Mouse (Mus musculus): ENCODE measurements around the gene Gas7. TPM values are rescaled to one million over a fixed set of nuclear protein-coding genes. Genes with fewer than 3 reads are reported as not detected.

Gas7 gene
- total RNA-seq, 1 experiment = 2.4 TPM

GRCm38 (mm10) chr11:67552400-67552799 lies 97.2 kb downstream of the Gas7 start:
- Histone ChIP-seq H3K9ac (ENCODE audit: insufficient read depth, low read depth, low read length, poor library complexity, severe bottlenecking) (no peak overlapping the region), H3K4me3 (ENCODE audit: insufficient read depth in 1 of 2, low read depth in 1 of 2, low read length in 2 of 2, poor library complexity in 1 of 2, severe bottlenecking in 1 of 2) (no peak overlapping the region), H3K36me3 (ENCODE audit: control insufficient read depth, insufficient read depth, low read length, poor library complexity, severe bottlenecking) (no peaks in the 10 kb centered on the region), H3K4me1 (ENCODE audit: control insufficient read depth in 2 of 2, insufficient read depth in 2 of 2, low read length in 2 of 2, poor library complexity in 1 of 2) (peaks cover 0 to 6% of the 10 kb centered on the region in 2 experiments; a peak in 2 of 4 replicates), H3K9me3 (ENCODE audit: control insufficient read depth, insufficient read depth, low read depth, low read length) (no peaks in the 10 kb centered on the region), H3K27ac (ENCODE audit: insufficient read depth, low read depth, low read length, poor library complexity, severe bottlenecking) (no peak overlapping the region)
- in situ Hi-C loops (cut with MboI; ENCODE audit: low sequenced_read_pairs in 2 of 2, unreplicated experiment in 2 of 2) = no loop called here
- TF ChIP-seq MAFK (IDR thresholded peaks at IDR 0.05; ENCODE audit: insufficient read depth, low read depth, low read length) (no peak), HCFC1 (IDR thresholded peaks at IDR 0.05; ENCODE audit: borderline replicate concordance, insufficient read depth, low read length) (no peak), ZC3H11A (IDR thresholded peaks at IDR 0.05; ENCODE audit: borderline replicate concordance, low read depth, low read length) (no peak), CHD2 (IDR thresholded peaks at IDR 0.05; ENCODE audit: low read depth, low read length) (no peak), ZNF384 (IDR thresholded peaks at IDR 0.05; ENCODE audit: low read depth, low read length) (no peak)
- no peak for DNase-seq (ENCODE audit: low read depth, low spot score)

GRCm38 (mm10) chr11:67554276-67554675 lies 99.0 kb downstream of the Gas7 start:
- H3K9ac ChIP-seq (ENCODE audit: insufficient read depth, low read depth, low read length, poor library complexity, severe bottlenecking) = no peak overlapping the region
- DNase-seq (ENCODE audit: low read depth, low spot score) = no peak
- no peak overlapping the region for H3K27ac ChIP-seq (ENCODE audit: insufficient read depth, low read depth, low read length, poor library complexity, severe bottlenecking)
- peaks cover 0 to 6% of the 10 kb centered on the region in 2 experiments; a peak in 2 of 4 replicates for H3K4me1 ChIP-seq (ENCODE audit: control insufficient read depth in 2 of 2, insufficient read depth in 2 of 2, low read length in 2 of 2, poor library complexity in 1 of 2)
- in situ Hi-C loops (cut with MboI; ENCODE audit: low sequenced_read_pairs in 2 of 2, unreplicated experiment in 2 of 2) = no loop called here
- H3K4me3 ChIP-seq (ENCODE audit: insufficient read depth in 1 of 2, low read depth in 1 of 2, low read length in 2 of 2, poor library complexity in 1 of 2, severe bottlenecking in 1 of 2) = no peak overlapping the region
- TF ChIP-seq HCFC1 (IDR thresholded peaks at IDR 0.05; ENCODE audit: borderline replicate concordance, insufficient read depth, low read length) = no peak
- no peak for TF ChIP-seq ZNF384 (IDR thresholded peaks at IDR 0.05; ENCODE audit: low read depth, low read length)
- TF ChIP-seq ZC3H11A (IDR thresholded peaks at IDR 0.05; ENCODE audit: borderline replicate concordance, low read depth, low read length) = no peak
- H3K36me3 ChIP-seq (ENCODE audit: control insufficient read depth, insufficient read depth, low read length, poor library complexity, severe bottlenecking) = no peaks in the 10 kb centered on the region
- no peaks in the 10 kb centered on the region for H3K9me3 ChIP-seq (ENCODE audit: control insufficient read depth, insufficient read depth, low read depth, low read length)

- in situ Hi-C loops (cut with MboI; ENCODE audit: low sequenced_read_pairs in 2 of 2, unreplicated experiment in 2 of 2) = no loop called here
- TF ChIP-seq ZC3H11A (IDR thresholded peaks at IDR 0.05; ENCODE audit: borderline replicate concordance, low read depth, low read length) (no peak), MAFK (IDR thresholded peaks at IDR 0.05; ENCODE audit: insufficient read depth, low read depth, low read length) (no peak), HCFC1 (IDR thresholded peaks at IDR 0.05; ENCODE audit: borderline replicate concordance, insufficient read depth, low read length) (no peak), CHD2 (IDR thresholded peaks at IDR 0.05; ENCODE audit: low read depth, low read length) (no peak), ZNF384 (IDR thresholded peaks at IDR 0.05; ENCODE audit: low read depth, low read length) (no peak)
- Histone ChIP-seq H3K36me3 (ENCODE audit: control insufficient read depth, insufficient read depth, low read length, poor library complexity, severe bottlenecking) (no peaks in the 10 kb centered on the region), H3K4me3 (ENCODE audit: insufficient read depth in 1 of 2, low read depth in 1 of 2, low read length in 2 of 2, poor library complexity in 1 of 2, severe bottlenecking in 1 of 2) (no peak overlapping the region), H3K27ac (ENCODE audit: insufficient read depth, low read depth, low read length, poor library complexity, severe bottlenecking) (no peak overlapping the region), H3K4me1 (ENCODE audit: control insufficient read depth in 2 of 2, insufficient read depth in 2 of 2, low read length in 2 of 2, poor library complexity in 1 of 2) (peaks cover 0 to 6% of the 10 kb centered on the region in 2 experiments; a peak in 2 of 4 replicates), H3K9ac (ENCODE audit: insufficient read depth, low read depth, low read length, poor library complexity, severe bottlenecking) (no peak overlapping the region), H3K9me3 (ENCODE audit: control insufficient read depth, insufficient read depth, low read depth, low read length) (no peaks in the 10 kb centered on the region)
- no peak for DNase-seq (ENCODE audit: low read depth, low spot score)
These were observed 101.1 kb downstream of the Gas7 start for GRCm38 (mm10) chr11:67556360-67556759.

- in situ Hi-C loops (cut with MboI; ENCODE audit: low sequenced_read_pairs in 2 of 2, unreplicated experiment in 2 of 2) = no loop called here
- Histone ChIP-seq H3K4me3 (ENCODE audit: insufficient read depth in 1 of 2, low read depth in 1 of 2, low read length in 2 of 2, poor library complexity in 1 of 2, severe bottlenecking in 1 of 2) (no peak overlapping the region), H3K9ac (ENCODE audit: insufficient read depth, low read depth, low read length, poor library complexity, severe bottlenecking) (no peak overlapping the region), H3K36me3 (ENCODE audit: control insufficient read depth, insufficient read depth, low read length, poor library complexity, severe bottlenecking) (no peaks in the 10 kb centered on the region), H3K4me1 (ENCODE audit: control insufficient read depth in 2 of 2, insufficient read depth in 2 of 2, low read length in 2 of 2, poor library complexity in 1 of 2) (peaks cover 0 to 3% of the 10 kb centered on the region in 2 experiments; a peak in 2 of 4 replicates), H3K9me3 (ENCODE audit: control insufficient read depth, insufficient read depth, low read depth, low read length) (no peaks in the 10 kb centered on the region), H3K27ac (ENCODE audit: insufficient read depth, low read depth, low read length, poor library complexity, severe bottlenecking) (no peak overlapping the region)
- TF ChIP-seq HCFC1 (IDR thresholded peaks at IDR 0.05; ENCODE audit: borderline replicate concordance, insufficient read depth, low read length) (no peak), MAFK (IDR thresholded peaks at IDR 0.05; ENCODE audit: insufficient read depth, low read depth, low read length) (no peak), ZC3H11A (IDR thresholded peaks at IDR 0.05; ENCODE audit: borderline replicate concordance, low read depth, low read length) (no peak), ZNF384 (IDR thresholded peaks at IDR 0.05; ENCODE audit: low read depth, low read length) (no peak), CHD2 (IDR thresholded peaks at IDR 0.05; ENCODE audit: low read depth, low read length) (no peak)
- no peak for DNase-seq (ENCODE audit: low read depth, low spot score)
These were observed 103.7 kb downstream of the Gas7 start for GRCm38 (mm10) chr11:67558772-67559448.

All from ES-E14 (cell line).